Mouse (Mus musculus) central nervous system, embryonic 14 days (tissue): Measurements from ENCODE around the gene Slc25a36. TPM values are rescaled to one million over a fixed set of nuclear protein-coding genes. Genes with fewer than 3 reads are reported as not detected.

ENCODE experiments used
- polyA plus RNA-seq: library from polyadenylated mRNA; depleted of rRNA; stranded (reverse); fragments of >200 nt; gene quantifications from 2 replicates; pipeline ENCODE4 v1.2.3, GENCODE M21; 2012; rRNA removed

Slc25a36 gene
- 82.0 and 93.6 TPM in 2 replicates for polyA plus RNA-seq

DNA sequence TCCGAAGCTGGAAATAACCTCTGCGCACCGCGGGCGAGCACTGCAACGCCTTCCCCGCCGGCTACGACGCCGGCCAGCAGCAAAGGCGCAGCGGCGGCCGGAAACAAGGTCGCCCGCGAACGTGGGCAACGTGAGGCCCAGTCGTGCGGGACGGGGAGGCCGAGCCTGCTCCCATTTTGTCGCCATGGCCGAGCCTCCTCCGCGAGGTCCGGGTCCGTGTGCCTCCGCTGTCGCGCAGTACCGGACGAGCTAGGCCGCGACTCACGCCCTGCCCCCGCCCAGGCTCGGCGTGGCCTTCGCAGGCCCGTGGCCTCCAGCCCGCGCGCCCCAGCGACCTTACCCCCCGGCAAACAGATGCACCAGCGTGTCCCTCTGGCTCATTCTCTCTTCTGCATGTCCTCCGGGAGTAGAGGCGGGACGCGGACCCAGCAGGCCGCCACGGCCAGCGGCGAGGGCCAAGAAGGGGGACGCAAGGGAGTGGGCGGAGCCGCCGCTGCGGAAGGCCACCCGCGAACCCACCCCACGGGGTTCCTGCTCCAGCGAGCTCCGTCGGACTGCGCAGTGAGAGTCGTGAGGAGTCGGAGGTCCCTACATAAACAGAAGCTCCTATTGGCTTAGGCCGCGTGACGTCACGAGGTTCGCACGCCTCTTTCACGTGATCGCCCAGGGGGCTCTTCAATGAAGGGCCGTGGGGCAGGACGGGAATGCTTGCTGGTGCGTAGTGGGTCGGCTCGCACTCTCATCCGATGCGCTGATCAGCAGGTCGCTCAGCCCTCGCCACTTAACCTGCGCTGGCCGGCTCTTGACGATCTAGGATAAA is at the start of gene Slc25a36:
Gene Slc25a36, minus strand, starts transcription at position 587 of the 820 bp plus-strand sequence.

Other genes with a start within 250 kb of the Slc25a36 start
- 31.6 and 34.5 TPM in 2 replicates for gene Pxylp1, start 218.5 kb downstream of the Slc25a36 start, polyA plus RNA-seq
- gene Spsb4, start 92.3 kb downstream of the Slc25a36 start, polyA plus RNA-seq: 21.6 and 22.2 TPM in 2 replicates